Mouse (Mus musculus) heart, embryonic 16.5 days (tissue): Measurements from ENCODE around the gene Slc22a17. TPM values are rescaled to one million over a fixed set of nuclear protein-coding genes. Genes with fewer than 3 reads are reported as not detected.

Experiments used
- ATAC-seq: fragments of 200-750 bp; cut with Nextera tagmentation; replicated peaks from 2 replicates; pipeline ENCODE4 v1.8.0; 2017; ENCODE audit warnings: moderate number of reproducible peaks; ENCODE audit not compliant: insufficient read depth, low FRiP score; ENCODE audit errors: extremely low read depth
- H3K27ac ChIP-seq: fragments of 300-500 bp; sonication (generic); 2 replicates; pipeline ENCODE4 v1.5.1; 2014; ENCODE audit warnings: mild to moderate bottlenecking, low read length, control low read depth, moderate library complexity
- H3K27me3 ChIP-seq: fragments of 300-500 bp; sonication (generic); 2 replicates; pipeline ENCODE4 v1.6.1; 2014; ENCODE audit warnings: low read length, mixed read lengths; ENCODE audit not compliant: control insufficient read depth, insufficient read depth
- H3K36me3 ChIP-seq: fragments of 300-500 bp; sonication (generic); 2 replicates; pipeline ENCODE4 v1.6.1; 2014; ENCODE audit not compliant: control insufficient read depth, insufficient read depth
- H3K4me1 ChIP-seq: fragments of 300-500 bp; sonication (generic); 2 replicates; pipeline ENCODE4 v1.6.1; 2014; ENCODE audit warnings: low read length, mixed read lengths; ENCODE audit not compliant: control insufficient read depth, insufficient read depth
- H3K4me2 ChIP-seq: fragments of 300-500 bp; sonication (generic); 2 replicates; pipeline ENCODE4 v1.6.1; 2014; ENCODE audit warnings: low read depth, mild to moderate bottlenecking, control low read depth, low read length
- H3K4me3 ChIP-seq: fragments of 300-500 bp; sonication (generic); 2 replicates; pipeline ENCODE4 v1.5.1; 2014; ENCODE audit warnings: mild to moderate bottlenecking, control low read depth, low read length
- H3K9ac ChIP-seq: fragments of 300-500 bp; sonication (generic); 2 replicates; pipeline ENCODE4 v1.6.1; 2014; ENCODE audit warnings: low read length, control low read depth
- H3K9me3 ChIP-seq: fragments of 300-500 bp; sonication (generic); replicated peaks from 2 replicates; pipeline ENCODE4 v1.6.1; 2016; ENCODE audit warnings: low read length; ENCODE audit not compliant: control insufficient read depth
- WGBS: fragments of 180-500 bp; shearing (Covaris S2); extraction: QIAGEN DNeasy Blood & Tissue Kit; methylation state at CpG from one replicate; pipeline ENCODE4 v1.1.7; 2014; 5-methylcytosine and 5-hydroxymethylcytosine counted together
- polyA plus RNA-seq: library from polyadenylated mRNA; unstranded; fragments of >200 nt; fragmentation: Nextera tagmentation; extraction: Ambion mirVana; gene quantifications from 2 replicates; pipeline ENCODE4 v1.2.1, GENCODE M21; 2015

Slc22a17 gene
- polyA plus RNA-seq, 1 experiment from 2014 or later: 27.2 TPM

- Histone ChIP-seq H3K4me1 (no peaks in the 10 kb centered on the region), H3K4me2 (no peak overlapping the region), H3K9me3 (no peaks in the 10 kb centered on the region), H3K27ac (no peak overlapping the region), H3K4me3 (no peak overlapping the region), H3K27me3 (no peaks in the 10 kb centered on the region), H3K9ac (no peak overlapping the region), H3K36me3 (peaks cover 26% of the 10 kb centered on the region)
- no peak for ATAC-seq
- WGBS: 74% methylated on average over 8 of the region's 8 CpGs
Measured at GRCm38 (mm10) chr14:54942479-54942878, 29.5 kb upstream of the Slc22a17 start.

GRCm38 (mm10) chr14:54941024-54941978, 28.4 kb upstream of the Slc22a17 start:
- Histone ChIP-seq H3K27ac (no peak overlapping the region), H3K36me3 (peaks cover 24% of the 10 kb centered on the region), H3K4me2 (no peak overlapping the region), H3K9me3 (no peaks in the 10 kb centered on the region), H3K4me1 (no peaks in the 10 kb centered on the region; the same call in 1 of the 2 replicates), H3K27me3 (no peaks in the 10 kb centered on the region), H3K4me3 (no peak overlapping the region), H3K9ac (no peak overlapping the region)
- ATAC-seq: no peak
- WGBS: 48% methylated on average over 13 of the region's 13 CpGs

GRCm38 (mm10) chr14:54940176-54940530, 27.2 kb upstream of the Slc22a17 start:
- Histone ChIP-seq H3K4me1 (no peaks in the 10 kb centered on the region; the same call in 1 of the 2 replicates), H3K36me3 (peaks cover 15% of the 10 kb centered on the region), H3K27ac (peak overlapping the region; percentile 69), H3K4me3 (no peak overlapping the region), H3K9ac (no peak overlapping the region), H3K27me3 (no peaks in the 10 kb centered on the region), H3K4me2 (no peak overlapping the region), H3K9me3 (no peaks in the 10 kb centered on the region)
- WGBS: 47% methylated on average over 3 of the region's 3 CpGs
- no peak for ATAC-seq

DNA sequence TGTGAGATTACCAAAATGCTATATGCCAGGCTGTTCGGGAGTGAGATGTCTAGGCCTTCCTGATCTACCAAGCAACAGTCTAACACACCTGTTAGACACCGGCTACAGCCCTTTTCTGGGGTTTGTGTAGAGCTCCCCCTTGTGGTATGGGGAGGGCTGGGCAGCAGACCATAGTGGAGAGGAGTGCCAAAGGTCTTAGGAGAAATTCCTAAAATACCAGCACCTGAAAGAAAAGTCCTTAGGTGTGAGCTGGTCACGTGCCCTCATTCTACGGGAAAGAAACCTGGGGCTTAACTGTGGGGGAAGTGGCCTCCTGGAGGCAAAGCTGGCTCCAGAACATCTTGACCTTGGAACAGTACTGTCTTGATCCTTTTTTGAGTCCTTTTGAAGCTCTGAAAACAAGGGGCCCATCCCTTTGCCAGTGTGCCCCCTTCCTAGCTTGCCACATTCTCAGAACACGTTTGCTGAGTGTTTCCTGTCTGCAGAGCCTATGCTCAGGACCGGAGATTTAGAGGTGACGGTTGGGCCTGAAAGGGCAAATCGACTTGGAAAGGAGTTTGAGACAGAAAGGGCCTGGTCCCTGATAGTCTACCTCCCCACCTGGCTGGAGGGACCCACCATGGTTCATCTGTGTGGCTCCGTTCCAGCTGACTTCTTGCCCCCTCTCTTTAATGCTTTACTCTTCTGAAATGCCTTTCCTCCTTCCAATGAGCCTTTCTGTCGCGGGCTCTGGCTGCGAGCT, 26.7 kb upstream of the Slc22a17 start:
- Histone ChIP-seq H3K9ac (no peak overlapping the region), H3K9me3 (no peaks in the 10 kb centered on the region), H3K36me3 (peaks cover 14% of the 10 kb centered on the region), H3K4me2 (no peak overlapping the region), H3K27ac (peak overlapping the region; percentile 69), H3K4me3 (no peak overlapping the region), H3K27me3 (no peaks in the 10 kb centered on the region), H3K4me1 (no peaks in the 10 kb centered on the region; the same call in 1 of the 2 replicates)
- ATAC-seq: peak; percentile 24; the same call in 1 of the 2 replicates
- WGBS: 36% methylated on average over 12 of the region's 12 CpGs

DNA sequence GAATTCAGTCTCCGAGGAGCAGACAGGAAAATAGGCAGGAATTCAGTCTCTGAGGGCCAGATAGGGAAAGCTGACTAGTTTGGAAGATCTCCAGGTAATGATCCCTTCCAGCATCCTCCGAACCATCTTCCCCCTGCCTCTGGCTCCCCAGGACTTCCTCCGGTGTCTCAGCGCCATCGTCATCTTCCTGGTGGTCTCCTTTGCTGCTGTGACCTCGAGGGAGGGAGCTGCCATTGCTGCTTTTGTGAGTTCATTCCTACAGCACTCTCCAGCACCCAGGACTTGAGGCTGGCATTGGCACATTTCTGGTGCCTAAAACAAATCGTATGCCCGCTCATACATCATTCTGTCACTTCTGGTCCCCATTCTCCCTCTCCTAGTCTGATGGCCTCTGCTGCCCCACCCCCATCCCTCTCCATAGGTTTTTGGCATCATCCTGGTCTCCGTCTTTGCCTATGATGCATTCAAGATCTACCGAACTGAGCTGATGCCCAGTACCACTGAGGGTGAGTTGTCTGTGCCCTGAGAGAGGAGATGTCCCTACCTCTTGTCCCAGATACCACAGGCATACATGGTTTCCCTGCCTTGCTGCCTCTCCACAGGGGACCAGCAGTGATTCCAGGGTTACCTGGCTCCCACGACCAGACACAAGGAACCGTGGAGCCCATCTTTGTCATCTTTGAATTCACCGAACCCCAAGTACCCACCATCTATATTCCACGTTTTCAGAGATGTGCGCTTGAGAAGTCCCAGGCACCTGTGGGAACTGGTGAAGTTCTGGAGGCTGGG, 25.7 kb upstream of the Slc22a17 start:
- Histone ChIP-seq H3K4me2 (no peak overlapping the region), H3K27me3 (no peaks in the 10 kb centered on the region), H3K4me1 (no peaks in the 10 kb centered on the region; the same call in 1 of the 2 replicates), H3K4me3 (no peak overlapping the region), H3K27ac (no peak overlapping the region), H3K9ac (no peak overlapping the region), H3K36me3 (peaks cover 10% of the 10 kb centered on the region), H3K9me3 (no peaks in the 10 kb centered on the region)
- 55% methylated on average over 15 of the region's 15 CpGs for WGBS
- no peak for ATAC-seq

DNA sequence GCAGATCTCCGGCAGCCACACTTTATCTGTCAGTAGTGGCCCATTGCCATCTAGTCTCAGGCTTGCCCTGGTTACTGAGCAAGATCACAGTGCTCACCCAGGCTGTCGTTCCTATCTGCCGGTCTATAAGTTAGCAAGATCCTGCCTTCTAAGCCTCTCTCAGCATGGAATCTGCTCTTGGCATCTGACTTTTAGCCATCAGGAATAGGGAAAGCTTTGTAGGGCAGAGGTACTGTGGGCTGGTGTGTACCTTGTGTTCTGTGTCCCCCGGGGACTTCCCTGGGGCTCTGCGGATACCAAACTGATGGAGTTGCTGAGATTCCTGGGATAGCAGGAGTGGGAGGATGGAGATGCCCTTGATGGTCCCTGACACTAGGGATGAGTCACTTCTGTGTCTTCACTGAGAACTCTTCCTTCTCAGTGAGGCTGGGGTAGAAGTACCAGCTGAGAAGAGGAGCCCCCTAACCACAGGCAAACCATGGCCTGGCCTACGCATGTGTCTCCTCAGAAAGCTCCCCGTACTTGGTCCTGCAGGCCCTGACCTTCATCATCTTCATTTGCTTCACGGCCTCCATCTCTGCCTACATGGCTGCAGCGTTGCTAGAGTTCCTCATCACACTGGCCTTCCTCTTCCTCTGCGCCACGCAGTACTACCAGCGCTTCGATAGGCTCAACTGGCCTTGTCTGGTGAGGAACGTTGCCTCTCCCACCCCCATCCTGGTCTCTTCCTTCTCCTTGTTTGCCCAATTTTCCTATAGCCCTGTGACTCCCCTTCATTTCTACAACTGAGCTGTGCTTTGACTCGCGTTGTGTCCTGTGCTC, 24.6 kb upstream of the Slc22a17 start:
- Histone ChIP-seq H3K36me3 (peaks cover 4% of the 10 kb centered on the region; the same call in 1 of the 2 replicates), H3K9me3 (no peaks in the 10 kb centered on the region), H3K27me3 (no peaks in the 10 kb centered on the region), H3K9ac (no peak overlapping the region), H3K4me1 (peaks cover 3% of the 10 kb centered on the region; the same call in 1 of the 2 replicates), H3K4me2 (no peak overlapping the region), H3K27ac (0 out of 2 replicates have a peak overlapping the region, but pooled peaks have one; percentile 16), H3K4me3 (no peak overlapping the region)
- ATAC-seq: 0 out of 2 replicates have a peak, but pooled peaks have one; percentile 5
- 68% methylated on average over 16 of the region's 16 CpGs for WGBS

DNA sequence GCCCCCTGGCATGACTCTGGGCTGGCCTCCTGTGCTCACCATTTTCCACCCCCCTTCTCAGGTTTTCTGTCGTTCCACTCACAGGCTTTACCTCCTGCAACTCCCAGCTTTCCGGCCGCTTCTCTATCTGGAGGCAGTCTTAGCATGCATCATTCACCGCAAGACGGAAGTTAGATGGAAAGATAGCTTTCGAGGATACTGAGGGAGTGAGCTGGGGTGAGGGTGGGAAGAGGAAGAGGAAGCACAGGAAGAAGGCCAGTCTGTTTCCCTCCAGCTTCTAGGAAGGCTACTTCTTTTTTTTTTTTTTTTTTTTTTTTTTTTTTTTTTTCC, 23.9 kb upstream of the Slc22a17 start:
- WGBS: 17% methylated on average over 6 of the region's 6 CpGs
- Histone ChIP-seq H3K4me2 (peak overlapping the region; percentile 17; the same call in 1 of the 2 replicates), H3K9ac (no peak overlapping the region), H3K27ac (peak overlapping the region; percentile 41; the same call in 1 of the 2 replicates), H3K4me3 (no peak overlapping the region), H3K27me3 (no peaks in the 10 kb centered on the region), H3K4me1 (peaks cover 3% of the 10 kb centered on the region; the same call in 1 of the 2 replicates), H3K9me3 (no peaks in the 10 kb centered on the region), H3K36me3 (peaks cover 3% of the 10 kb centered on the region; the same call in 1 of the 2 replicates)
- ATAC-seq: no peak
